Mouse (Mus musculus) kidney, adult 2 months (tissue): ENCODE measurements around the gene Smyd3. TPM values are rescaled to one million over a fixed set of nuclear protein-coding genes. Genes with fewer than 3 reads are reported as not detected.

Experiments used
- DNase-seq: peaks from one replicate; pipeline ENCODE4 v3.0.0; 2021
- H3K27ac ChIP-seq: fragments of 200-500 bp; 2 replicates; pipeline ENCODE4 v1.5.1; 2012; ENCODE audit warnings: low read depth, low read length, control low read depth, inconsistent platforms; ENCODE audit not compliant: insufficient read depth
- H3K27me3 ChIP-seq: fragments of 200-500 bp; replicated peaks from 2 replicates; pipeline ENCODE4 v1.6.1; 2012; ENCODE audit warnings: mild to moderate bottlenecking, moderate library complexity, low read length, inconsistent platforms; ENCODE audit not compliant: control insufficient read depth, insufficient read depth
- H3K36me3 ChIP-seq: fragments of 200-500 bp; 2 replicates; pipeline ENCODE4 v1.6.1; 2012; ENCODE audit warnings: mild to moderate bottlenecking, moderate library complexity, low read length, inconsistent platforms; ENCODE audit not compliant: control insufficient read depth, insufficient read depth
- H3K4me1 ChIP-seq: fragments of 200-500 bp; 2 replicates; pipeline ENCODE4 v1.6.1; 2011; ENCODE audit warnings: low read length; ENCODE audit not compliant: control insufficient read depth, insufficient read depth
- H3K4me3 ChIP-seq: fragments of 200-500 bp; 2 replicates; pipeline ENCODE4 v1.5.1; 2011; ENCODE audit warnings: mild to moderate bottlenecking, low read depth, low read length, control low read depth; ENCODE audit not compliant: insufficient read depth
- CTCF ChIP-seq: fragments of 200-500 bp; conservative IDR thresholded peaks from 2 replicates; pipeline ENCODE4 v1.5.1; 2011; ENCODE audit warnings: low read depth, mild to moderate bottlenecking, control low read depth, low read length, moderate library complexity, mixed read lengths; ENCODE audit not compliant: insufficient read depth, insufficient read length
- POLR2A ChIP-seq: fragments of 200-500 bp; IDR thresholded peaks from one replicate; pipeline ENCODE4 v1.6.1; 2011; ENCODE audit warnings: low read depth, low read length, control low read depth
- WGBS: fragments of 180-500 bp; shearing (Covaris S2); methylation state at CpG from one replicate; pipeline ENCODE4 v1.1.7; 2018; 5-methylcytosine and 5-hydroxymethylcytosine counted together
- polyA plus RNA-seq: library from polyadenylated mRNA; depleted of rRNA; stranded (reverse); fragments of >200 nt; gene quantifications from 2 replicates; pipeline ENCODE4 v1.2.3, GENCODE M21; 2012

Gene Smyd3
- polyA plus RNA-seq, 1 experiment, result 5.2 TPM

DNA sequence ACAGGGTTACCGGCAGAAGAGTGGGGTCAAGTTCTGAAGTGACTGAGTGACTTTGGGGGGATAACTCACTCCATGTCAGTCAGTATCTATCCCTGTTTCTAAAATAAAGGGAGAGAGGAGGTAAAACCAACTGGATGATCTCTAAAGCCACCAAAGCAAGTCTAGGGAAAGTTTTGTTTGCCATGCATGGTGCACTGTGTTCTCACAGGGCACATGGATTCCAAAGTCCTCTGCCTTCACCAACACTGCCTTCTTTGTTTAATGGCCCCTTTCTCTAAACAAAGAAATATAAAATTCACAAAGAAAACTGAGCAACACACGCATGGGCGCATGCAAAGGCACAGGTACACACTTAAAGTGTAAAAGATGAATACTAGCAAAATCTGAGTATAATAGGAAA, 403.5 kb downstream of the Smyd3 start:
- TF ChIP-seq POLR2A, result no peak
- TF ChIP-seq CTCF, result no peak
- H3K27me3 ChIP-seq, result no peaks in the 10 kb centered on the region
- H3K4me1 ChIP-seq, result no peaks in the 10 kb centered on the region
- H3K27ac ChIP-seq, result no peak overlapping the region
- H3K4me3 ChIP-seq, result no peak overlapping the region
- H3K36me3 ChIP-seq, result no peaks in the 10 kb centered on the region
- no peak for DNase-seq
- 94% methylated on average over 3 of the region's 3 CpGs for WGBS

GRCm38 (mm10) chr1:179108759-179109158, 409.1 kb downstream of the Smyd3 start:
- TF ChIP-seq POLR2A, result no peak
- Histone ChIP-seq H3K27ac (no peak overlapping the region), H3K4me3 (no peak overlapping the region), H3K4me1 (no peaks in the 10 kb centered on the region), H3K36me3 (no peaks in the 10 kb centered on the region), H3K27me3 (no peaks in the 10 kb centered on the region)
- WGBS, result 64% methylated on average over 7 of the region's 7 CpGs
- DNase-seq, result no peak

GRCm38 (mm10) chr1:179107761-179108694, 409.8 kb downstream of the Smyd3 start:
- WGBS, result 65% methylated on average over 16 of the region's 16 CpGs
- Histone ChIP-seq H3K36me3 (no peaks in the 10 kb centered on the region), H3K4me1 (no peaks in the 10 kb centered on the region), H3K4me3 (no peak overlapping the region), H3K27me3 (no peaks in the 10 kb centered on the region), H3K27ac (no peak overlapping the region)
- TF ChIP-seq POLR2A, result no peak
- TF ChIP-seq CTCF, result no peak
- DNase-seq, result no peak

DNA sequence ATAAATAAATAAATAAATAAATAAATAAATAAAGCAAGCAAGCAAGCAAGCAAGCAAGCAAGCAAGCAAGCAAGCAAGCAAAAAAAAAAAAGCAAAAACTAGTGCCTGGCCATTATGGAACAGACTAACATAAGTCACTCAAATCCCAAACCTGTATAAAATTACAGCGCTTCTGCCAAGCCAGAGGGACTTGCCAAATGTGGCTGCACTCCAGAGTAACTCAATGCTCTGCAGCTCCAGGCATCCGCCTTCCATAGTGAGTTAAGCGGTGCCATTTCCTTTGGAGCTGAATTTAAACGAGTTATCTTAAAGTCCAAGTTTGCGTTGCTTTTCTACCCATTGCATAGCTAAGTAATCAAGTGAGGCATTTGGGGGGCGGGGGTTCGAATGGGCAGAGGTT, 410.6 kb downstream of the Smyd3 start:
- no peak overlapping the region for H3K4me3 ChIP-seq
- DNase-seq, result no peak
- H3K27ac ChIP-seq, result no peak overlapping the region
- H3K36me3 ChIP-seq, result no peaks in the 10 kb centered on the region
- no peaks in the 10 kb centered on the region for H3K4me1 ChIP-seq
- no peaks in the 10 kb centered on the region for H3K27me3 ChIP-seq
- 60% methylated on average over 7 of the region's 7 CpGs for WGBS
- no peak for TF ChIP-seq POLR2A
- TF ChIP-seq CTCF, result no peak

DNA sequence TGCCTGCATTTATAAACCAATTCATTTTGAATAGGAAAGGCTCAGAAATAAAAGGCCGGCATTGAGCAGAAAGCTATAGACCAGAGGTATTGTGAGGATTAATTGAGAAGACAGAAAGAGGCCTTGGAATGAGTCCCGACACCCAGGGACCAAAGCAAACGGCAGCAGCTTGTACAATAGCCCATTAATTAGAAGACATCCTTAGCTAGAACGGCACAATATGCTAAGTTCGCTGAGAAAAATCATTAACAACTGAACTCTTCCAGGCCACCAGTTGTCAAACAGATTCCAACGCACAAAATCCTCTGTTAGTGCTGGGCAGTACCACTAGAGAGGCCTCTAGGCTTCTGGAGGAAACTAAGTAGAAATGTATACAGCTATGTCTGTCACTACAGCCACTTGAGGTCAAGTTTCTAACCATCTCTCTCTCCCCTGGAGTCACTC, 411.1 kb downstream of the Smyd3 start:
- TF ChIP-seq CTCF (no peak), POLR2A (no peak)
- Histone ChIP-seq H3K4me3 (no peak overlapping the region), H3K27me3 (no peaks in the 10 kb centered on the region), H3K4me1 (no peaks in the 10 kb centered on the region), H3K36me3 (no peaks in the 10 kb centered on the region), H3K27ac (no peak overlapping the region)
- no peak for DNase-seq
- WGBS, result 75% methylated on average over 6 of the region's 6 CpGs

DNA sequence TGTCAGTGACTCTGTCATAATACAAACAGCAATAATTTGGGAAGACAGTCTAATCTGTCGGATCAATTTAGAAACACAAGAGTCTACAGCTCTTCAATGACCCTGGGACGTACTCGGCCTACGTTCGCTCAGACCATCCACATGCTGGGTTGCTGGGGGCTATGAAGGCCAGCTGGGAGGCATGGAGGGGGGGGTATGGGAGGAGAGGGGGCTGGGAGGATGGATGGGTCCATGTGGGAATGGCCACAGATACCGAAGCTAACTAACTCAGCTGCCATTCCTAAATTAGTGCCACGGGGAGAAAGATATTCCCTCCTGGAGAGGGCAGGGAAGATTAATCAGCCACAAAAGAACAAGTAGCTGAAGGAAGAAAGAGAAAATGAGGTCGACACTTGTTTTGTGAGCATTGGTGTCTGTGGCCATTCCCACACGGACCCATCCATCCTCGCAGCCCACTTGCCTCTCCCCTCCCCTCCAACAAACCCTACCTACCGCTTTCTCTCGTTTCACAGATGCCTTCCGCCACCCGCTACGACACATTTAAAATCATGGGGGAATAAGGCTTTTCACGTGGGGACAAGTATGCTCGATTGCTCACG, 411.6 kb downstream of the Smyd3 start:
- H3K4me1 ChIP-seq, result no peaks in the 10 kb centered on the region

GRCm38 (mm10) chr1:179104447-179104846, 413.4 kb downstream of the Smyd3 start:
- Histone ChIP-seq H3K4me3 (no peak overlapping the region), H3K36me3 (no peaks in the 10 kb centered on the region), H3K4me1 (no peaks in the 10 kb centered on the region), H3K27me3 (no peaks in the 10 kb centered on the region), H3K27ac (no peak overlapping the region)
- TF ChIP-seq CTCF, result no peak
- TF ChIP-seq POLR2A, result no peak
- 97% methylated on average over 8 of the region's 8 CpGs for WGBS
- no peak for DNase-seq

More for the DNA sequence above, 411.6 kb downstream of the Smyd3 start:
- no peak overlapping the region for H3K4me3 ChIP-seq
- TF ChIP-seq POLR2A, result no peak
- no peak for TF ChIP-seq CTCF
- WGBS, result 91% methylated on average over 18 of the region's 18 CpGs
- no peaks in the 10 kb centered on the region for H3K36me3 ChIP-seq
- DNase-seq, result no peak
- no peaks in the 10 kb centered on the region for H3K27me3 ChIP-seq
- no peak overlapping the region for H3K27ac ChIP-seq
